Mouse (Mus musculus) ES-Bruce4 (cell line): ENCODE measurements around the gene Plekha6.

ENCODE experiments used
- CTCF ChIP-seq: IDR thresholded peaks from one replicate; pipeline ENCODE4 v1.8.1; 2011; ENCODE audit warnings: low read depth, low read length
- EP300 ChIP-seq: IDR thresholded peaks from 2 replicates; pipeline ENCODE4 v1.6.1; 2011; ENCODE audit warnings: low read depth, low read length; ENCODE audit not compliant: insufficient read depth
- POLR2A ChIP-seq: IDR thresholded peaks from one replicate; pipeline ENCODE4 v1.8.1; 2011; ENCODE audit warnings: low read length; ENCODE audit not compliant: insufficient read depth

DNA sequence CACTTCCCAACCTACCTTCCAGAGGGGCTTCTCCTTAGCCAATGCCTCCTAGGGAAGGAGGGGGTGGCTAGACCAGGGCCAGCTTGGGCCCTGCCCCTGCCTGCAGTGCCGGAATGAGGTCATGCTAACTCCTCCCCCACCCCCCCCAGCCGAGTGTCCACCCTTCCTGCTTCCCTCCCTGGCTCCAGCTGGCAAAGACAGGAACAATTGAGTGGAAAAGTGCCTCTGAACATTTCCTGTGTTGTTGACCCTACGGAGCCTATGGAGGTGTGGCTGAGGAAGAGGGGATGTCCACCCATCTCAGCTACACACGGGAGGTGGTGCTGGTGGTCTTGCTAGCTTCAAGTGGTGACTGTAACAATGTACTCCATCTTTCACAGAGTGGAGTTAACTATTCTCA lies 37.5 kb downstream of the Plekha6 start:
- TF ChIP-seq EP300 (no peak), CTCF (no peak), POLR2A (no peak)
